Mouse (Mus musculus): Measurements from ENCODE around the gene Sim2. TPM values are rescaled to one million over a fixed set of nuclear protein-coding genes. Genes with fewer than 3 reads are reported as not detected.
A peak's percentile ranks its signal among the peaks of the same experiment; 100 is the strongest.

The Sim2 gene
- polyA plus RNA-seq, 1 experiment from 2014 or later = 0.11 TPM

- H3K4me3 ChIP-seq (ENCODE audit: control insufficient read depth in 1 of 2, insufficient read depth in 1 of 2, low read depth in 1 of 2, low read length in 2 of 2) = no peak overlapping the region
- ATAC-seq (ENCODE audit: insufficient number of reproducible peaks, insufficient read depth, low FRiP score, low read depth) = no peak
- H3K4me1 ChIP-seq (ENCODE audit: control insufficient read depth in 2 of 2, insufficient read depth in 2 of 2, low read length in 2 of 2) = peaks cover 3 to 5% of the 10 kb centered on the region in 2 experiments; a peak in 1 of 4 replicates
- H3K27me3 ChIP-seq (ENCODE audit: control insufficient read depth, insufficient read depth, low read length) = peaks cover 8% of the 10 kb centered on the region
- no peaks in the 10 kb centered on the region for H3K9me3 ChIP-seq (ENCODE audit: control insufficient read depth, low read length)
- H3K9ac ChIP-seq (ENCODE audit: low read length) = no peak overlapping the region
- H3K36me3 ChIP-seq (ENCODE audit: control insufficient read depth, insufficient read depth, low read length) = no peaks in the 10 kb centered on the region
- WGBS = 48% methylated on average over 7 of the region's 7 CpGs
- no peak overlapping the region for H3K27ac ChIP-seq (replicated peaks in 1 of 2; ENCODE audit: control insufficient read depth in 1 of 2, insufficient read depth in 1 of 2, low read depth in 2 of 2, low read length in 2 of 2)
- H3K4me2 ChIP-seq (ENCODE audit: low read length) = no peak overlapping the region
Measured at GRCm38 (mm10) chr16:94044996-94045395, 39.7 kb upstream of the Sim2 start.

GRCm38 (mm10) chr16:94050368-94050767 is 34.4 kb upstream of the Sim2 start:
- ATAC-seq (ENCODE audit: insufficient number of reproducible peaks, insufficient read depth, low FRiP score, low read depth) = no peak
- Histone ChIP-seq H3K27ac (replicated peaks in 1 of 2; ENCODE audit: control insufficient read depth in 1 of 2, insufficient read depth in 1 of 2, low read depth in 2 of 2, low read length in 2 of 2) (no peak overlapping the region), H3K4me3 (ENCODE audit: control insufficient read depth in 1 of 2, insufficient read depth in 1 of 2, low read depth in 1 of 2, low read length in 2 of 2) (no peak overlapping the region), H3K27me3 (ENCODE audit: control insufficient read depth, insufficient read depth, low read length) (no peaks in the 10 kb centered on the region), H3K4me1 (ENCODE audit: control insufficient read depth in 2 of 2, insufficient read depth in 2 of 2, low read length in 2 of 2) (no peaks in the 10 kb centered on the region), H3K9me3 (ENCODE audit: control insufficient read depth, low read length) (no peaks in the 10 kb centered on the region), H3K36me3 (ENCODE audit: control insufficient read depth, insufficient read depth, low read length) (no peaks in the 10 kb centered on the region), H3K4me2 (ENCODE audit: low read length) (no peak overlapping the region), H3K9ac (ENCODE audit: low read length) (no peak overlapping the region)
- WGBS = 88% methylated on average over 3 of the region's 3 CpGs

GRCm38 (mm10) chr16:94055176-94055575 is 29.6 kb upstream of the Sim2 start:
- no peaks in the 10 kb centered on the region for H3K36me3 ChIP-seq (ENCODE audit: control insufficient read depth, insufficient read depth, low read length)
- WGBS = 86% methylated on average over 12 of the region's 12 CpGs

GRCm38 (mm10) chr16:94055576-94055975 is 29.2 kb upstream of the Sim2 start:
- Histone ChIP-seq H3K9ac (ENCODE audit: low read length) (no peak overlapping the region), H3K36me3 (ENCODE audit: control insufficient read depth, insufficient read depth, low read length) (no peaks in the 10 kb centered on the region), H3K4me3 (ENCODE audit: control insufficient read depth in 1 of 2, insufficient read depth in 1 of 2, low read depth in 1 of 2, low read length in 2 of 2) (no peak overlapping the region), H3K9me3 (ENCODE audit: control insufficient read depth, low read length) (no peaks in the 10 kb centered on the region), H3K27ac (replicated peaks in 1 of 2; ENCODE audit: control insufficient read depth in 1 of 2, insufficient read depth in 1 of 2, low read depth in 2 of 2, low read length in 2 of 2) (no peak overlapping the region), H3K4me2 (ENCODE audit: low read length) (no peak overlapping the region), H3K27me3 (ENCODE audit: control insufficient read depth, insufficient read depth, low read length) (no peaks in the 10 kb centered on the region), H3K4me1 (ENCODE audit: control insufficient read depth in 2 of 2, insufficient read depth in 2 of 2, low read length in 2 of 2) (peaks cover 0 to 6% of the 10 kb centered on the region in 2 experiments; a peak in 1 of 4 replicates)
- 69% methylated on average over 8 of the region's 8 CpGs for WGBS
- ATAC-seq (ENCODE audit: insufficient number of reproducible peaks, insufficient read depth, low FRiP score, low read depth) = no peak

More at GRCm38 (mm10) chr16:94055176-94055575, 29.6 kb upstream of the Sim2 start:
- Histone ChIP-seq H3K4me2 (ENCODE audit: low read length) (no peak overlapping the region), H3K27ac (replicated peaks in 1 of 2; ENCODE audit: control insufficient read depth in 1 of 2, insufficient read depth in 1 of 2, low read depth in 2 of 2, low read length in 2 of 2) (no peak overlapping the region), H3K4me1 (ENCODE audit: control insufficient read depth in 2 of 2, insufficient read depth in 2 of 2, low read length in 2 of 2) (peaks cover 0 to 6% of the 10 kb centered on the region in 2 experiments; a peak in 1 of 4 replicates), H3K27me3 (ENCODE audit: control insufficient read depth, insufficient read depth, low read length) (no peaks in the 10 kb centered on the region), H3K9ac (ENCODE audit: low read length) (no peak overlapping the region), H3K4me3 (ENCODE audit: control insufficient read depth in 1 of 2, insufficient read depth in 1 of 2, low read depth in 1 of 2, low read length in 2 of 2) (no peak overlapping the region), H3K9me3 (ENCODE audit: control insufficient read depth, low read length) (no peaks in the 10 kb centered on the region)
- no peak for ATAC-seq (ENCODE audit: insufficient number of reproducible peaks, insufficient read depth, low FRiP score, low read depth)

- H3K27me3 ChIP-seq (ENCODE audit: control insufficient read depth, insufficient read depth, low read length) = no peaks in the 10 kb centered on the region
- no peak overlapping the region for H3K9ac ChIP-seq (ENCODE audit: low read length)
- ATAC-seq (ENCODE audit: insufficient number of reproducible peaks, insufficient read depth, low FRiP score, low read depth) = no peak
- no peak overlapping the region for H3K4me3 ChIP-seq (ENCODE audit: control insufficient read depth in 1 of 2, insufficient read depth in 1 of 2, low read depth in 1 of 2, low read length in 2 of 2)
- H3K4me1 ChIP-seq (ENCODE audit: control insufficient read depth in 2 of 2, insufficient read depth in 2 of 2, low read length in 2 of 2) = peaks cover 0 to 6% of the 10 kb centered on the region in 2 experiments; a peak in 1 of 4 replicates
- no peaks in the 10 kb centered on the region for H3K36me3 ChIP-seq (ENCODE audit: control insufficient read depth, insufficient read depth, low read length)
- H3K9me3 ChIP-seq (ENCODE audit: control insufficient read depth, low read length) = 0 out of 2 replicates have a peak, but pooled peaks cover 6% of the 10 kb centered on the region
- no peak overlapping the region for H3K4me2 ChIP-seq (ENCODE audit: low read length)
- 60% methylated on average over 9 of the region's 9 CpGs for WGBS
- H3K27ac ChIP-seq (replicated peaks in 1 of 2; ENCODE audit: control insufficient read depth in 1 of 2, insufficient read depth in 1 of 2, low read depth in 2 of 2, low read length in 2 of 2) = no peak overlapping the region
Measured at GRCm38 (mm10) chr16:94059820-94060219, 24.9 kb upstream of the Sim2 start.

- Histone ChIP-seq H3K4me3 (ENCODE audit: control insufficient read depth in 1 of 2, insufficient read depth in 1 of 2, low read depth in 1 of 2, low read length in 2 of 2) (no peak overlapping the region), H3K4me2 (ENCODE audit: low read length) (no peak overlapping the region), H3K36me3 (ENCODE audit: control insufficient read depth, insufficient read depth, low read length) (no peaks in the 10 kb centered on the region), H3K27ac (replicated peaks in 1 of 2; ENCODE audit: control insufficient read depth in 1 of 2, insufficient read depth in 1 of 2, low read depth in 2 of 2, low read length in 2 of 2) (no peak overlapping the region), H3K27me3 (ENCODE audit: control insufficient read depth, insufficient read depth, low read length) (no peaks in the 10 kb centered on the region), H3K9me3 (ENCODE audit: control insufficient read depth, low read length) (0 out of 2 replicates have a peak, but pooled peaks cover 9% of the 10 kb centered on the region), H3K9ac (ENCODE audit: low read length) (no peak overlapping the region), H3K4me1 (ENCODE audit: control insufficient read depth in 2 of 2, insufficient read depth in 2 of 2, low read length in 2 of 2) (peaks cover 0 to 11% of the 10 kb centered on the region in 2 experiments; a peak in 2 of 4 replicates)
- WGBS = 62% methylated on average over 9 of the region's 9 CpGs
- no peak for ATAC-seq (ENCODE audit: insufficient number of reproducible peaks, insufficient read depth, low FRiP score, low read depth)
Measured at GRCm38 (mm10) chr16:94064211-94064610, 20.5 kb upstream of the Sim2 start.

- Histone ChIP-seq H3K4me1 (ENCODE audit: control insufficient read depth in 2 of 2, insufficient read depth in 2 of 2, low read length in 2 of 2) (peaks cover 0 to 5% of the 10 kb centered on the region in 2 experiments; a peak in 2 of 4 replicates), H3K9ac (ENCODE audit: low read length) (no peak overlapping the region), H3K4me2 (ENCODE audit: low read length) (peak overlapping the region; percentile 47), H3K4me3 (ENCODE audit: control insufficient read depth in 1 of 2, insufficient read depth in 1 of 2, low read depth in 1 of 2, low read length in 2 of 2) (peak overlapping the region; percentile 11 to 15; a peak in 2 of 4 replicates), H3K9me3 (ENCODE audit: control insufficient read depth, low read length) (0 out of 2 replicates have a peak, but pooled peaks cover 9% of the 10 kb centered on the region), H3K36me3 (ENCODE audit: control insufficient read depth, insufficient read depth, low read length) (no peaks in the 10 kb centered on the region), H3K27ac (replicated peaks in 1 of 2; ENCODE audit: control insufficient read depth in 1 of 2, insufficient read depth in 1 of 2, low read depth in 2 of 2, low read length in 2 of 2) (no peak overlapping the region), H3K27me3 (ENCODE audit: control insufficient read depth, insufficient read depth, low read length) (no peaks in the 10 kb centered on the region; the same call in 1 of the 2 replicates)
- WGBS = 57% methylated on average over 24 of the region's 24 CpGs
- ATAC-seq (ENCODE audit: insufficient number of reproducible peaks, insufficient read depth, low FRiP score, low read depth) = no peak
Measured at GRCm38 (mm10) chr16:94065728-94066674, 18.7 kb upstream of the Sim2 start.

Measured in heart, embryonic 14.5 days (tissue).